Mouse (Mus musculus): Measurements from ENCODE around the gene Bpifb1.
"Not testable (repeated sequence)": the region's sequence is repeated elsewhere in the genome, so short reads cannot be mapped to it uniquely, and the experiment has no call there.

Bpifb1 gene

DNA sequence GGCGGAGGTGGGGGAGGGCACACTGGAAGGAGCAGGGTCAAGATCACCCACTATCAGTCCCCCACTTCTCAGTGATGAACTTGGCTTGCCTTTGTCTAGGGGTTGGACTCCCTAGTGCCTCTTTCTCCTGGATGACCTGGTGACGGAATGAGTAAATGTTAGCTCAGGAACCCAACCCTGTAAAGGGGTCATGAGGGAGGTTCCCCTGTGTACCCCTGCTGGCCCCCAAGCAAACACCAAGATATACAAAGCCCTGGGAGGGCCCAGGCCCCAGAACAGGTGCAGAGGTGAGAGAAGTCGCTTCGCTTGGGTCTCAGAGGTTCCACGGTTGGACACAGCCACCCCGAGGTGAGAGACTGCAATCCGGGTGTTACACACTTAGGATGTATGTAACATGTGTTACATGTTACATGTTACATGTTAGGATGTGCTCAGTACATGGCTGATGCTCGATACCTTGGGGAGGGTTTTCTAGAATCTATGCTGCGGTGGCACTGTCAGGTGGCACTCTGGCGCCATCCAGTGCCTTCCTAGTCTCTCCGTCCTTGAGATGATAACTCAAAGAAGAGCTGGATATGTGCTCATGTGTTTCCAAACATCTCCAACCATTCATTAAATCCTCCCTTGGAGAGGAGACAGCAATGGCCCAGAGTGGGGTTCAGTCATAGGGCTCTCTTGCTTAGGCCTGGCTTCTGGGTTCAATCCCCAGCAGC is at the start of gene Bpifb1:
Gene Bpifb1 (plus strand): TSS at position 273 of the 713 bp plus-strand sequence.
- DNase-seq (ENCODE audit: low spot score) = no peak

DNA sequence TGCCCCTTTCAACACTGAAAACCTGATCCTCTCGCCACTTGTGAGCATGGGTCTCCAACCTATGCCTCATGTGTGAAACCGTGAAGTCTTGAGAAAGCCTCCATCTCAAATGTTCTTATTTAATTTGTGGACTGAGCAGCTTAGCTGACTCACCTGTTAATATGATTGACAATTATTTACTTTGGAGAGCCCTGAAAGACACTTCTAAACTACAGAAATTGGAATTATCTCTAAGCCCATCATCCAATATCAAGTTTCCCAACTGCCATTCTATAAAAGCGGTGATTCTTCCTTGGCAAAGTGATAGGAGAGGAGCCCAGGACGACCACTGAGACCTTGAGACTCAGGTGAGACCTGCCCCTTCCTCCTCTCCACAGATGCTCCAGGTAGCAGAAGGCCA is 48.0 kb upstream of the Bpifb1 start, which contains the start of gene Bpifa1:
Gene Bpifa1 (plus strand): TSS at position 301 of the 400 bp plus-strand sequence.
- DNase-seq (ENCODE audit: low spot score) = no peak

DNA sequence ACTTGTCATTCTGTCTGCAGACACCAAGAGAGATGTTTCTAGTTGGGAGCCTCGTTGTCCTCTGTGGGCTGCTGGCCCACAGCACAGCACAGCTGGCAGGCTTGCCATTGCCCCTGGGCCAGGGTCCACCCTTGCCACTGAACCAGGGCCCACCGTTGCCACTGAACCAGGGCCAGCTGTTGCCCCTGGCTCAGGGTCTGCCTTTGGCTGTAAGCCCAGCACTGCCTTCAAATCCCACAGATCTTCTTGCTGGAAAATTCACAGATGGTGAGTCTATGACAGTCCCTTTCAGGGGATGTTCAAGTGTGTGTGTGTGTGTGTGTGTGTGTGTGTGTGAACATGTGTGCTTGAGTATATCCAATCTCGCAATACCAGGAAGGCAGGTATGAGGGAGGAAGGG is 46.9 kb upstream of the Bpifb1 start:
- DNase-seq (ENCODE audit: low spot score) = no peak

DNA sequence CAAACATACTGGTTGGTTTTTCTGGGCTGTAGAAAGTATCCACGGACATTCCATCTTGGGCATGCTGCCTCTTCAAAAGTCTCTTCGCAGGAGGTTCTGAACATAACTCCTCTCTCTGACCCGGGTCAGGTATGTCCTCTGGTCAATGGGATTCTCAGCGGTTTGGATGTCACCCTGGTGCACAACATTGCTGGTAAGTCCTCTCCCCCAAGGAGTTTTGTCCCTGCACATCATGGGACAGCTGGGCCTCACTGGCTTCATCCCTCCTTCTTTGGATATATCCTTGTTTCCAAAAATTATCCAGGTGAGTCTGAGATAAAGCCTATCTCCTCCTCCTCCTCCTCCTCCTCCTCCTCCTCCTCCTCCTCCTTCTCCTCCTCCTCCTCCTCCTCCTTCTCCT is 43.1 kb upstream of the Bpifb1 start:
- DNase-seq (ENCODE audit: low spot score) = no peak

DNA sequence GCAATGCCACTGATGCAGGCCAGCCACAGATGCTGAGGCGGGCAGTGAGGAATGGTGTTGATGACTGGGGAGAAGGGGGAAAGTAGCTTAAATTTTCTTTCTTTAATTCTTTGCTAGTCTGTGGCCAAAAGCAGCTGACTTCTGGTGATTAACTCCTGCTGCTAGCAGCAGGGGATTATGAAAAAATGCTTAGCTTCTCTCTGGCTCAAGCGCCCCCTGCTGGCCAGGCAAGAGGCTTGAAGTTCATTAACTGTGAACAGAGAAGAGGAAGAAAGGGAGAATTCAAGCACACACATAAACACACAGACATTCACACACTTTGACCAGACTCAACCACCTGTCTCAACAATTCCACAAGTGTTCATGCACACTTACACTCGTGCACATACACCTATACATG is 32.2 kb upstream of the Bpifb1 start:
- DNase-seq (ENCODE audit: low spot score) = no peak

DNA sequence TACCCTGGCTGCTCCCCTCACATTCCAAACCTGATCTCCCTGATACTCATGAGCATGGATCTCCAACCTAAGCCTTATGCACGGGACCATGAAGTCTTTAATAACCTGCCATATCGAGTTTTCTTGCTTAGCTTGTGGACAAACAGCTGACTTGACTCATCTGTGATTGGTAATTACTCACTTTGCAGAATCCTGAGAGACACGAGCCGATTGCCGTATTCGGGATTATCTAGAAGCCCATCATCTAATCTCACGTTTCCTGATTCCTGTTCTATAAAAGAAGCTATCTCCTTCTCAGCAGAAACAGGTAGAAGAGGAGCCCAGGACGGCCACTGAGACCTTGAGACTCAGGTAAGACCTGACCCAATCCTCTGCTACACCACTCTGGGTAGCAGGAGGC is 28.3 kb upstream of the Bpifb1 start, which contains the start of gene Bpifa5:
Gene Bpifa5 (plus strand): TSS at position 301 of the 400 bp plus-strand sequence.
- no peak for DNase-seq (ENCODE audit: low spot score)

DNA sequence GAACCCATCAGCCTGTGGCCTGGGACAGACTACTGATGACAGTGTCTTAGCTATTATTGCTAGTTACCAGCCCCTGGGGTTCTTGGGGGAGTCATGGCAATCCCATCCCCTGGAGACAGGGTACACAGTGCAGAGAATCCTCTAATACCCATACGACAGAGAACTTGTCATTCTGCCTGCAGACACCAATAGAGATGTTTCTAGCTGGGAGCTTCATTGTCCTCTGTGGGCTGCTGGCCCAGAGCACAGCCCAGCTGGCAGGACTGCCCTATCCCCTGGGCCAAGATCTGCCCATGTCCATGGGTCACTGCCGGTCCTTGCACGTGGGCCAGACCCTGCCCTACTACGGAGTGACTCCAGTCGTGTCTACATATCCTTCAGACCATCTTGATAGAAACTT is 27.3 kb upstream of the Bpifb1 start:
- no peak for DNase-seq (ENCODE audit: low spot score)

DNA sequence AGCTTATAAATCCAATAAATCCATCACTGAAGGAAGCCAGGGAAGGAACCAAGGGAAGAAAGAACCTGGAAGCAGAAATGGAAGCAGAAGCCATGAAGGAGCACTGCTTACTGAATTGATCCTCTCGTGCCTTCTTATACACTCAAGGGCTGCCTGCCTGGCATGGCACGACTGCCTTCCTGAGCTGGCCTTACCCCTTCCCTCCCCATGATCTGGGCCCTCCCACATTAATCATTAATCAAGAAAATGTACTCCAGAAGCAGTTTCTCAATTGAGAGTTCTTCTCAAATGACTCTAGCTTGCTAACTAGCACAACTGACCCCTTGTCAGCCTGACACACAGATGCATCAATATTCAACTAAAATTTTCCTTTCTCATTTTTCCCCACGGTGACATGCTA is 21.4 kb upstream of the Bpifb1 start:
- DNase-seq (ENCODE audit: low spot score) = no peak

DNA sequence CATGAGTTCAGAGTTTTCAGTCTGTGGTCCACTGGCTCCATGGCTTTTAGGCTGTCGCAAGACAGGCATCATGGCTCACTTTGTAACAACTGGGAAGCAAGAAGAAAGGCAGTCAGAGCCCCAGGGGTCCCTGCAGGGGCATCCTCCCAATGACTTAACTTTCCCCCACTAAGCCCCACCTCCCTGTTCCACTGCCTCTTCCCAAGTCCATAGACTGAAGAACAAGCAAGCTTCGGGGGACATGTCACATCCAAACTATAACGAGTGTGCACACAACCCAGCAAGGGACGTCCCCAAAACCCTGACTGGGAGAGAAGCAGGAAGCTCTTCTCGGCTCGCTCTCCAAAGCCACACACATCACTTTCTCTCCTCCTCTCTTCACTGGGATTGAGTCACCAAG is 19.0 kb upstream of the Bpifb1 start:
- DNase-seq (ENCODE audit: low spot score) = no peak

DNA sequence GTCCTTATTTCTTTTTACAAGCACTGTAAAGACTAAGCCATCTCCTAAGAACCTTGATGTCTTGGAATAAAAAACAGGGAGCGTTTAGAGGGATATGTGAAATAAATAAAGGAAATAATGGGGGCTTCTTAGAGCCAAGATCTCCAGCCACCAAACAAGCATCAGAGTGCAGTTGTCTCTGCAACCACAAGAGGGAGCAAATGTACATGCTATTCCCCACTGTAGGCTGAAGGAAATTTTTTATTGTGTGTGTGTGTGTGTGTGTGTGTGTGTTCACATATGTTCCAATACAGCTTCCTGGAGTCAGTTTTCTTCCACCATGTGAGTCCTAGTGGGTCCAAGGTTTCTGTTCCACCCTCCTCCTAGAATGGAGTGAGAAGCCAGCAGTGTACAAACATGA is 17.3 kb upstream of the Bpifb1 start:
- DNase-seq (ENCODE audit: low spot score) = no peak

DNA sequence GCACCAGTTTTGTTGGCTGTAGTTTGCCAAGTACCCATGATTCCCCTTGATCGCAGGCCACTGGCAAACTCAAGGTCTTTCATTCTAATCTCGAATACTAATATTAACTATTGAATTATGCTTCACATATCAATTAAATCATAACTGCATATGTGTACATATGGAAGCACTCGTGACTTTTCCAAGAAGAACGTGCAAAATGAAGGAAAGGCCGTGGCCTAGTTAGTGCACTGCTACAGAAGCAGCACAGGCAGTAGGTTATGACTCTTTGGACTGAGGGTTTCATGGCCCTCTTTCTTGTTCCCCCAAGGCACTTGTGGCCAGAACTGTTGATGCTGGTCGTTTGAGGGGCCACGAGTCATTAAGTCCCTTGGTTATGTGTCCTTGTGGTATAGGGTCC is 8.7 kb upstream of the Bpifb1 start:
- not testable (repeated sequence) for DNase-seq (ENCODE audit: low spot score)

DNA sequence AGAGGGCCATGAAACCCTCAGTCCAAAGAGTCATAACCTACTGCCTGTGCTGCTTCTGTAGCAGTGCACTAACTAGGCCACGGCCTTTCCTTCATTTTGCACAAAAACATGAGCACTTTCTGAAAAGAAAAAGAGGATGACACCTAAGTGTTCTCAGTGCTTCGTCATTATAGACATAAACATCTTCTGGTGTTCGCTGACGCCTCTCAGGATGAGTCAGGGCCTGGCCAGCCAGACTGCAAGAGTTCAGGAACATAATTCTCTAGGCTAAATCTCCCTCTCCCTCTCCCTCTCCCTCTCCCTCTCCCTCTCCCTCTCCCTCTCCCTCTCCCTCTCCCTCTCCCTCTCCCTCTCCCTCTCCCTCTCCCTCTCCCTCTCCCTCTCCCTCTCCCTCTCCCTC is 7.6 kb upstream of the Bpifb1 start:
- not testable (repeated sequence) for DNase-seq (ENCODE audit: low spot score)

DNA sequence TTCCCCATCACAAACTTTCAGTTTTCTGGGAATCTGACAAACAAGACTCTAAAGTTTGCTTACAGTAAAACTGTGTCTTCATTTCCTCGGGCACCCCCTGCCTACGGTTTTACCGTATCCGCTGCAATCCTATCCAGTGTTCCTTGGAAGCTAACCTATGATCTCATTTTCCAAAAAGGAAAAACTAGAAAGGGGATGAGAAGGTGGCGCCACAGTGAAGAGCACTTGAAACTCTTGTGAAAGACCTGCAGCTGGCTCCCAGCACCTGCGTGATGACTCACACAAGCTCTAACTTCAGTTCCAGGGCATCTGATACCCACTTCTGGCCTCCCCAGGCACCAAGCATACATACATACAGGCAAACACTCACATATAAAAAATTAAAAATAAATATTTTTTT is 5.3 kb upstream of the Bpifb1 start:
- DNase-seq (ENCODE audit: low spot score) = no peak

DNA sequence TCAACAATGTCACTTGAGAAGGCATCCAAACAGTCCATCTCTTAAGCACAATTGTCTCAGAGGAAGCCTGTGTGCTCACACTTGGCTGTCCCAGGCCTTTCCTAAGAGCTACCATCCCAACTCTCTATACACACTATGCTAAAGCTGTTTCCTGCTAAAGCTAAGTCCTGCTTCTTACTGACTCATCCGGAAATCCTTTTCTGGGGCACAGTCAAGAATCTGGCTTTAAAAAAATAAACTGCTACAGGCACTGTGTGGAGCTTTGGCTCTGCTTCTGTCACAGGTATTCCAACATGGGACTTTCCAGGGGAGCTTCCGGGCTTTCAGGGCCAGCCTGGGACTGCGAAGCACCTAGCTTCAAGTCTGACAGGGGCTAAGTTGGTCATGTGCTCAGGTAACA is 4.9 kb upstream of the Bpifb1 start:
- DNase-seq (ENCODE audit: low spot score) = no peak

DNA sequence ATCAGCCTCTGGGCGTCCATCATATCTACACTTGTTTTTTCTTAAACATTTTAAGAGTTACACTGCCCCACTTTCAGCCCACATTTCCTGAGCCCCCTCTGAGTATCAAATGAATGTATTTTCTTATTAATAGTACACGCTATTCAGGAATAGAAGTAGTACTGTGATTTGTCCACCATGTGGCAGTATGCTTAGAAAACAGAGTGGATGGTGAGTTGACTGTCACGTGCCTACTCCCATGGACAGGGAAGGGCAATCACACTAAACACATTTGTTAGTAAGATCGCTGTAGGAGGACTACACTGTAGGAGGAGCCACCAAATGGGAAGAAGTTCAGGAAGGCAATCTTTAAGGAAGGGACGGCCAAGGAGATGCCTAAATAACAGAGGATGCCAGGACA is 3.1 kb upstream of the Bpifb1 start:
- no peak for DNase-seq (ENCODE audit: low spot score)

DNA sequence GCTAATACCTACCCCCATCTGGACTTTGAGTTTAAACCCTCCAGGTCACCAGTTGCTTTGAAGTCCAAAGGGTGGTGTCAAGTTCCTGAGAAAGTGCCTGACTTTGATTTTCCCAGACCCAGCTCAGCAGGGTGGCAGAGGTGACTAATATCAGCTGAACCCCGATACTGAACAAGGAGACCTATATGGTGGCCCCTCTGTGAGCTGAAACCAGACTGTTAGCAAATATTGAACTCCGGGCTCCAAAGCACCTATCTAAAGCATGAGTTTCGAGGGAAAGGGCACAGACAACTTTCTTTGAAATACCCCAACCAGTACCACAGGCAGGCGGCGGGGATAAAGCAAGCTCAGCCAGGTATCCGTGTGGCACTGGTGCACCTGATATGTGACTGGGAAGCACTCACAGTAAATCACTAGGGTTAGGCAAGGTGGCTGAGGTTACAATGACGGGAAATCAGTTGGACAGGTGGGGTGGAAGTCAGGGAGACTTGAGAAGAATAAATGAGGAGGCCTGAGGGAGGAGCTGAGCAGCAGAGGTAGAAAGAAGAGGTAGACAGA is 662 bp upstream of the Bpifb1 start:
- DNase-seq (ENCODE audit: low spot score) = no peak

DNA sequence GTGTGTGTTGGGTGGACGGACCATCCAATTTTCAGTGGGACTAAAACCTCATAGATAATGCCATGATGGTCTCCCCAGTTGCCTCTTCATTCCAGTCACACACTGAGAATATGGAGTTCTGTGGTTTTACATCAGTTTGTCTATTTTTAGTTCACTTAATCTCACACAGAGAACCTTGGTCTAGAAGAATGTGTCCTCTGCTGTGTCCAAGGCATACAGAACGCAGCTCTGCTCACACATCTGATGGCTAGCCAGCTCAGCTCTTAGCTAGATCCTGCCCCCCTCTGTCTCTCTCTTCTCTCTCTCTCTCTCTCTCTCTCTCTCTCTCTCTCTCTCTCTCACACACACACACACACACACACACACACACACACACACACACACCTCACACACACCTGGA is 1.5 kb downstream of the Bpifb1 start:
- DNase-seq (ENCODE audit: low spot score) = no peak

DNA sequence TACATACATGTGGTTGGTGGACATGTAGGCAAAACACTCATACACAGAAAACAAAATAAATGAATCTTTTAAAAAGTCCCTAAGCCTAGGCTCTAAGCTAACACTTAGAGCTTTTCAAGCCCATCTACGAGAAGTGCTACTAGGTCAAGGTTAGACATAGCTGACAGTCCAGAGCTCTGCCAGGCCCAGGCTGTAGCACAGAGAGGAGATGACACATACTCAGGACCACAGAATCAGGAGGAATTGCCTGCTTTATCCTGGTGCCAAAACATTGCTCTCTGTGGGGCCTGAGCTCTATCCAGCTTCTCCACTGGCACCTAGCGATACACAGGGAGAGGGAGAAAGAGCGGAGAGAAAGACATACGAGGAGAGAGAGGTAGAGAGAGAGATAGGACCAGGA is 2.5 kb downstream of the Bpifb1 start:
- no peak for DNase-seq (ENCODE audit: low spot score)

DNA sequence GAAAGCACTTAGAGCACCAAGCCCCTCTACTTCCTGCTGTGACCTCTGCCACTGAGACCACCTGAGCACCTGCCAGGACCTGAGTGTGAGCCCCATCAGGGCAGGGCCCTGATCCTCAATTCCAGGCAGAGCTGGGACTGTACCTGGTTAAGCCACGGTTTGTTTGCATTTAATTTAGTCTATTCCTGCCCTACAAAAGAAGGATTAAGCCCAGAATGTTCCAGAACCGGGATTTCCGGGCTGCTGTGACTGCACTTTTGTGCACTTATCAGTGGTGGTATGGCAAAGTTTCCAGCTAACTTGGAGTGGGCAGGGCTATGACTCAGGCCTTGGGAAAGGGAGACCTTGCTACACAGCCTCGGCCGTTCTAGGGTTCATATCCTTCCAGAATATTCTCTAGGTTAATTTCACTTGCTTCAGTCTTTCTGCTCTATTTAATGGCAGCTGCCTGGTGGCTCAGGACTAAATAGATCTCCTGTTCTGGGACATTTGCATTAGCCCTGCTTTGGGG is 3.4 kb downstream of the Bpifb1 start:
- DNase-seq (ENCODE audit: low spot score) = no peak

DNA sequence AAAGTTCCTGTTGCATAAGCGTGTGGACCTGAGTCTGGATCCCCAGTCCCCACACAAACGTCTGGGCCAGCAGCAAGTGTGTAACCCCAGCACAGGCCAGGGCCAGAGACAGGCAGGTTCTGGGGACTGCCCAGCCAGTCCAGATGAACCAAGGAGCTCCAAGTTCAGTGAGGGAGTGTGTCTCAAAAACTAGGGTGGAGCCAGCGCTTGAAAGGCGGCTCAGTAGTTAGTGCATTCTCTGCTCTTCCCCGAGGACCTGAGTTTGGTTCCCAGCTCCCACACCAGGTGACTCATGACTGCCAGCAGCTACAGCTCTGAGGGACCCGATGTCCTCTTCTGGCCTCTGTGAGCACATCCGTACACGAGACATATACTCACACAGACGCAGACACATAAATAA is 6.4 kb downstream of the Bpifb1 start:
- no peak for DNase-seq (ENCODE audit: low spot score)

DNA sequence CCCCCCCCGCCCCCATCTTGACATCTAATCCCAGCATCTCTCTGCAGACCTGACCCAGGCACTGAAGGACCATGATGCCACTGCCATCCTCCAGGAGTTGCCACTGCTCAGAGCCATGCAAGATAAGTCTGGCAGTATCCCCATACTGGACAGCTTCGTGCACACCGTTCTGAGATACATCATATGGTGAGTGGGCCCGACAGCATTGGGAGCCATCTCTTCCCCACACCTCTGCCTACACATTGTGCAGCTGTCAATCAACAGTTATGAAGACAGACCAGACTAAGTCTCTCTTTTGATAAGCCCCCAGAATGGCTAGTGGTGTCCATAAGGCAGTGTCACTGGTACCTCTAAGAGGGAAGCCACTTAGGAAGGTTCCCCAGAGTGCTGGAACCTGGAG is 14.0 kb downstream of the Bpifb1 start:
- no peak for DNase-seq (ENCODE audit: low spot score)

DNA sequence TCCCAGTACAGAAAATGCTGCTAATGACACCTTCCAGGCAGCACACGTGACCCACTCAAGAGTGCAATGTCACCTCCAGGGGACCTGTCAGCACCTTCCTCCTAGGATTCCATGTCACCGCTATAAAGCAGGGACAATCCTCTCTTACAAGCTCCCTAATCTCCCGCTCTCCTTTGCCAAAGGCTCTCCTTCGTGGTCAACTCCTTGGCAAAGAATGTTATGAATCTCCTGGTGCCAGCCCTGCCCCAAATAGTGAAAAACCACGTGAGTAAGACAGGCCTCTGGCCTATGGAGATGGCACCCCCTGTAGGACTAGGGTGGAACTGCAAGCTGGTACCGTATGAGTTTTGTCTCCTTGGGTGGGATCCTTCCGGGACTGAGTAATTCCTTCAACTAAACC is 16.3 kb downstream of the Bpifb1 start:
- DNase-seq (ENCODE audit: low spot score) = no peak

DNA sequence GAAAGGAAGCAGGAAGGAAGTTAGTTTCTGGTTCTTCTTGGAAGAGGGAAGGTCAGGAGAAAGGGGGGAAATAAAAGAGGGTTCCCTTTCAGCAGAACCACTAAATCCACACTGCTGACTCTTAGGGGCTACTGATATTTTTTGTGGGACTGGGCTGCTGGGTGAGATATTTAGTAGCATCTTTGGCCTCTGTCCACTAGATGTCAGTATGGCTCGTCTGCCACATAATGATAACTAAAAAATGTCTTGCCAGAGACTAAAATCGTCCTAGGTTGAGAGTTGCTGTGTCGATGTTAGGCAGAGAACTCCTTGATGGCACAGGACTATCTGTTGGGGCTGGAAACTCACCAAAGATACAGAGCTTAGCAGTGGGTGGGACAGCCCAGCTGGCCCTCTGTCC is 18.5 kb downstream of the Bpifb1 start:
- no peak for DNase-seq (ENCODE audit: low spot score)

DNA sequence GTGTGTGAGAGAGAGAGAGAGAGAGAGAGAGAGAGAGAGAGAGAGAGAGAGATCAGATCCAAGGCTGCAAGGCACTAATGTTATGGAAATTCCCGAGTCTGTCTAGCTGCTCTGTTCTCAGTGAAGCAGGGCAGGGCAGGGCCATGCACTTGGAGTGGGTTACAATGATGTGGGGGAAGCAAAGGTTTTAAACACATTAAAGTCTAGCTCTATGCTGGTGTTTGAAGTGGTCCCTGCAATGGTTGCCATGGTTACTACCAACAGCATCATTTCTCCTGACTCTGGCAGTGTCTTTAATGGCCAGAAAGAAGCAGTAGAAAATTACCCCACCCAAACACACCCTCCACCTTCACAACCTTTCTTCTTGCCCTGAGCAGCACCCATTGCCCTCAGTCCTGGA is 20.5 kb downstream of the Bpifb1 start:
- DNase-seq (ENCODE audit: low spot score) = no peak

All from T-cell, adult 2 months (primary cell).